Mouse (Mus musculus) E14TG2a.4 (cell line): ENCODE data around the gene Pnmal2.

Experiments
- CTCF ChIP-seq: conservative IDR thresholded peaks from 2 replicates; pipeline ENCODE4 v1.5.1; 2014; ENCODE audit warnings: low read length
- NANOG ChIP-seq: IDR thresholded peaks from 2 replicates; pipeline ENCODE4 v1.6.1; 2014; ENCODE audit warnings: borderline replicate concordance, low read length, mixed read lengths

- TF ChIP-seq CTCF (peak; percentile 95), NANOG (no peak)
These were observed 7.2 kb upstream of the Pnmal2 start for GRCm38 (mm10) chr7:16937312-16937711.
